Mouse (Mus musculus) embryonic facial prominence, embryonic 12.5 days (tissue): ENCODE measurements at regions not wholly inside any gene's neighbourhood (a gene's known extent, or its start where the extent isn't known, plus 50 kb on each side); places are given as distances from the start of the nearest gene placed in this dataset.
"Not testable (repeated sequence)": the region's sequence is repeated elsewhere in the genome, so short reads cannot be mapped to it uniquely, and the experiment has no call there.

Source experiments
- ATAC-seq: fragments of 200-750 bp; cut with Nextera tagmentation; 2 replicates; pipeline ENCODE4 v1.8.0; 2017; ENCODE audit not compliant: insufficient number of reproducible peaks, insufficient read depth, low FRiP score, low TSS enrichment
- H3K27ac ChIP-seq: fragments of 300-500 bp; sonication (generic); 2 replicates; pipeline ENCODE4 v1.5.1; 2016; ENCODE audit warnings: mild to moderate bottlenecking
- H3K27me3 ChIP-seq: fragments of 300-500 bp; sonication (generic); 2 replicates; pipeline ENCODE4 v1.6.1; 2016; ENCODE audit warnings: mild to moderate bottlenecking, moderate library complexity
- H3K36me3 ChIP-seq: fragments of 300-500 bp; sonication (generic); 2 replicates; pipeline ENCODE4 v1.6.1; 2016; ENCODE audit warnings: mild to moderate bottlenecking
- H3K4me1 ChIP-seq: fragments of 300-500 bp; sonication (generic); 2 replicates; pipeline ENCODE4 v1.6.1; 2016
- H3K4me2 ChIP-seq: fragments of 300-500 bp; sonication (generic); replicated peaks from 2 replicates; pipeline ENCODE4 v1.6.1; 2016; ENCODE audit warnings: mild to moderate bottlenecking, moderate library complexity
- H3K4me3 ChIP-seq: fragments of 300-500 bp; sonication (generic); 2 replicates; pipeline ENCODE4 v1.5.1; 2016; ENCODE audit warnings: mild to moderate bottlenecking
- H3K9ac ChIP-seq: fragments of 300-500 bp; sonication (generic); 2 replicates; pipeline ENCODE4 v1.6.1; 2016; ENCODE audit warnings: mild to moderate bottlenecking, moderate library complexity
- H3K9me3 ChIP-seq: fragments of 300-500 bp; sonication (generic); 2 replicates; pipeline ENCODE4 v1.6.1; 2016; ENCODE audit warnings: mild to moderate bottlenecking, moderate library complexity
- WGBS: fragments of 180-500 bp; shearing (Covaris S2); methylation state at CpG from one replicate; pipeline ENCODE4 v1.1.7; 2016; 5-methylcytosine and 5-hydroxymethylcytosine counted together

GRCm38 (mm10) chrX:162359767-162360545 lies 200.4 kb upstream of the Nhs start:
- Histone ChIP-seq H3K9me3 (no peaks in the 10 kb centered on the region), H3K4me3 (no peak overlapping the region), H3K27me3 (peaks cover 4% of the 10 kb centered on the region; the same call in 1 of the 2 replicates), H3K4me2 (no peak overlapping the region), H3K36me3 (no peaks in the 10 kb centered on the region), H3K9ac (no peak overlapping the region), H3K27ac (no peak overlapping the region; the same call in 1 of the 2 replicates), H3K4me1 (no peaks in the 10 kb centered on the region; the same call in 1 of the 2 replicates)
- WGBS: 50% methylated on average over 9 of the region's 9 CpGs
- ATAC-seq: no peak

- Histone ChIP-seq H3K4me3 (no peak overlapping the region), H3K36me3 (no peaks in the 10 kb centered on the region), H3K4me2 (no peak overlapping the region), H3K27me3 (no peaks in the 10 kb centered on the region; the same call in 1 of the 2 replicates), H3K27ac (no peak overlapping the region), H3K4me1 (no peaks in the 10 kb centered on the region), H3K9ac (no peak overlapping the region), H3K9me3 (no peaks in the 10 kb centered on the region)
- WGBS: 31% methylated on average over 4 of the region's 4 CpGs
- ATAC-seq: no peak
Observed at GRCm38 (mm10) chrX:162348341-162348740, 188.8 kb upstream of the Nhs start.

GRCm38 (mm10) chrX:162347886-162348285 lies 188.4 kb upstream of the Nhs start:
- Histone ChIP-seq H3K4me2 (no peak overlapping the region), H3K9ac (no peak overlapping the region), H3K9me3 (no peaks in the 10 kb centered on the region), H3K36me3 (no peaks in the 10 kb centered on the region), H3K27me3 (no peaks in the 10 kb centered on the region; the same call in 1 of the 2 replicates), H3K27ac (no peak overlapping the region), H3K4me3 (no peak overlapping the region), H3K4me1 (no peaks in the 10 kb centered on the region)
- no peak for ATAC-seq
- 36% methylated on average over 2 of the region's 2 CpGs for WGBS

- WGBS: 65% methylated on average over 3 of the region's 3 CpGs
- Histone ChIP-seq H3K9me3 (no peaks in the 10 kb centered on the region), H3K4me3 (no peak overlapping the region), H3K36me3 (no peaks in the 10 kb centered on the region), H3K27ac (no peak overlapping the region), H3K27me3 (no peaks in the 10 kb centered on the region), H3K9ac (no peak overlapping the region), H3K4me2 (no peak overlapping the region), H3K4me1 (no peaks in the 10 kb centered on the region)
- no peak for ATAC-seq
Observed at GRCm38 (mm10) chrX:162345497-162346143, 186.1 kb upstream of the Nhs start.

GRCm38 (mm10) chrX:162332121-162332520 lies 172.6 kb upstream of the Nhs start:
- Histone ChIP-seq H3K4me3 (no peak overlapping the region), H3K9me3 (no peaks in the 10 kb centered on the region), H3K4me2 (no peak overlapping the region), H3K27me3 (no peaks in the 10 kb centered on the region), H3K4me1 (no peaks in the 10 kb centered on the region), H3K36me3 (no peaks in the 10 kb centered on the region), H3K9ac (no peak overlapping the region), H3K27ac (no peak overlapping the region)
- ATAC-seq: no peak
- WGBS: 82% methylated on average over 5 of the region's 5 CpGs

GRCm38 (mm10) chrX:162307646-162308045 lies 148.1 kb upstream of the Nhs start:
- 64% methylated on average over 2 of the region's 2 CpGs for WGBS
- Histone ChIP-seq H3K4me2 (no peak overlapping the region), H3K27me3 (no peaks in the 10 kb centered on the region), H3K9ac (no peak overlapping the region), H3K9me3 (no peaks in the 10 kb centered on the region), H3K27ac (no peak overlapping the region), H3K36me3 (no peaks in the 10 kb centered on the region), H3K4me3 (no peak overlapping the region), H3K4me1 (no peaks in the 10 kb centered on the region)
- no peak for ATAC-seq

- Histone ChIP-seq H3K4me2 (no peak overlapping the region), H3K36me3 (no peaks in the 10 kb centered on the region), H3K27ac (no peak overlapping the region), H3K9ac (no peak overlapping the region), H3K4me1 (no peaks in the 10 kb centered on the region), H3K9me3 (no peaks in the 10 kb centered on the region), H3K4me3 (no peak overlapping the region), H3K27me3 (no peaks in the 10 kb centered on the region)
- ATAC-seq: no peak
Observed at GRCm38 (mm10) chrX:162304145-162304544, 144.6 kb upstream of the Nhs start.

GRCm38 (mm10) chrX:162302788-162303187 lies 143.3 kb upstream of the Nhs start:
- Histone ChIP-seq H3K4me1 (no peaks in the 10 kb centered on the region), H3K4me3 (no peak overlapping the region), H3K36me3 (no peaks in the 10 kb centered on the region), H3K27me3 (no peaks in the 10 kb centered on the region), H3K27ac (no peak overlapping the region), H3K4me2 (no peak overlapping the region), H3K9me3 (no peaks in the 10 kb centered on the region), H3K9ac (no peak overlapping the region)
- ATAC-seq: no peak

- WGBS: 89% methylated on average over 1 of the region's 1 CpGs
- Histone ChIP-seq H3K9ac (no peak overlapping the region), H3K36me3 (no peaks in the 10 kb centered on the region), H3K27ac (no peak overlapping the region), H3K4me3 (no peak overlapping the region), H3K27me3 (no peaks in the 10 kb centered on the region), H3K4me1 (no peaks in the 10 kb centered on the region), H3K4me2 (no peak overlapping the region), H3K9me3 (no peaks in the 10 kb centered on the region)
- ATAC-seq: no peak
Observed at GRCm38 (mm10) chrX:162291234-162291633, 131.7 kb upstream of the Nhs start.

- H3K27me3 ChIP-seq, H3K4me3 ChIP-seq, ATAC-seq, H3K27ac ChIP-seq, H3K9me3 ChIP-seq, H3K4me2 ChIP-seq, H3K4me1 ChIP-seq, H3K36me3 ChIP-seq, H3K9ac ChIP-seq: not testable (repeated sequence)
Observed at GRCm38 (mm10) chrX:162286155-162286554, 126.6 kb upstream of the Nhs start.

- Histone ChIP-seq H3K9ac (no peak overlapping the region), H3K4me2 (no peak overlapping the region), H3K36me3 (no peaks in the 10 kb centered on the region), H3K27ac (no peak overlapping the region), H3K9me3 (no peaks in the 10 kb centered on the region), H3K4me3 (no peak overlapping the region), H3K4me1 (no peaks in the 10 kb centered on the region), H3K27me3 (no peaks in the 10 kb centered on the region)
- 54% methylated on average over 3 of the region's 3 CpGs for WGBS
- no peak for ATAC-seq
Observed at GRCm38 (mm10) chrX:162284252-162284651, 124.7 kb upstream of the Nhs start.

- H3K9me3 ChIP-seq: no peaks in the 10 kb centered on the region
- WGBS: 88% methylated on average over 3 of the region's 3 CpGs
- H3K36me3 ChIP-seq: no peaks in the 10 kb centered on the region
- no peak overlapping the region for H3K9ac ChIP-seq
- H3K4me1 ChIP-seq: no peaks in the 10 kb centered on the region
- H3K4me2 ChIP-seq: no peak overlapping the region
- H3K27me3 ChIP-seq: no peaks in the 10 kb centered on the region
- ATAC-seq: no peak
- no peak overlapping the region for H3K4me3 ChIP-seq
- no peak overlapping the region for H3K27ac ChIP-seq
Observed at GRCm38 (mm10) chrX:162282690-162283089, 123.2 kb upstream of the Nhs start.
